Mouse (Mus musculus) right cerebral cortex, postnatal 36 days (tissue): ENCODE measurements at regions not wholly inside any gene's neighbourhood (a gene's known extent, or its start where the extent isn't known, plus 50 kb on each side); places are given as distances from the start of the nearest gene placed in this dataset.

Experiments used
- DNase-seq, 2 experiments: peaks; one replicate each; pipeline ENCODE4 v3.0.0; 2022; ENCODE audit warnings: low spot score in 2 of 2, mixed read lengths in 1 of 2

GRCm38 (mm10) chr6:13523463-13524202 is 84.3 kb downstream of the Tmem168 start:
- DNase-seq: no peak

- no peak for DNase-seq
These were observed 93.8 kb downstream of the Tmem168 start for GRCm38 (mm10) chr6:13514126-13514525.

GRCm38 (mm10) chr6:13476493-13477129 is 131.3 kb downstream of the Tmem168 start:
- no peak for DNase-seq

- DNase-seq: peak in 1 of 2 experiments; percentile 11
These were observed 158.6 kb downstream of the Tmem168 start for GRCm38 (mm10) chr6:13449160-13449787.

- no peak for DNase-seq
These were observed 189.0 kb upstream of the Vwde start for GRCm38 (mm10) chr6:13413768-13414167.

- DNase-seq: no peak
These were observed 188.3 kb upstream of the Vwde start for GRCm38 (mm10) chr6:13413092-13413491.

- no peak for DNase-seq
These were observed 159.7 kb upstream of the Vwde start for GRCm38 (mm10) chr6:13384469-13384868.

GRCm38 (mm10) chr6:13383211-13383610 is 158.4 kb upstream of the Vwde start:
- DNase-seq: no peak

- DNase-seq: no peak
These were observed 156.1 kb upstream of the Vwde start for GRCm38 (mm10) chr6:13380819-13381218.

GRCm38 (mm10) chr6:13379727-13380126 is 155.0 kb upstream of the Vwde start:
- DNase-seq: no peak

GRCm38 (mm10) chr6:13373896-13374295 is 149.1 kb upstream of the Vwde start:
- DNase-seq: no peak

GRCm38 (mm10) chr6:13369709-13370296 is 145.0 kb upstream of the Vwde start:
- DNase-seq: no peak
